Mouse (Mus musculus): Measurements from ENCODE around the gene Auh. TPM values are rescaled to one million over a fixed set of nuclear protein-coding genes. Genes with fewer than 3 reads are reported as not detected.

Auh gene
- polyA plus RNA-seq, 2 experiments, result 33.8 to 34.0 TPM

DNA sequence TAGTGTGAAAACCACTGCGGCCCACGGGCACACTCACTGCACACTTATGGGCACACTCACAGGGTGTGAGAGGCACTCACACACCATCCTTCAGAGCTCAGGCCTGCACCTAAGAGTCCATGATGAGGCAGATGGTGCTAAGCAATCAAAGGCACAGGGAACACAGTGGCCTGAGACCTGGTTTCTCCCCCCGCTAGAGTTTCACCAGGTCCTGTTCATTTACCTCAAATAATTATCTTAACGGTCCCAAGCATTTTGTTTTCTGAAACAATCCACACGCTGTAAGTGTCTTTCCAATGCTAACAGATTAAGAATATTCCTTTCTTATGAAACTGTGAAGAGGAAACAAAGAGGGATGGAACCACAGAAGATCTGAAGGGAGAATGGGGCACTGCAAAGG is 11.1 kb downstream of the Auh start:
- Histone ChIP-seq H3K4me2 (replicated peaks; ENCODE audit: low read depth, low read length, severe bottlenecking) (no peak overlapping the region), H3K36me3 (ENCODE audit: control insufficient read depth, insufficient read depth, low read length) (no peaks in the 10 kb centered on the region), H3K4me3 (replicated peaks; ENCODE audit: low read length) (no peak overlapping the region), H3K27me3 (ENCODE audit: control insufficient read depth, insufficient read depth, low read length) (no peaks in the 10 kb centered on the region), H3K4me1 (ENCODE audit: control insufficient read depth, insufficient read depth, low read length) (peaks cover 5% of the 10 kb centered on the region; the same call in 1 of the 2 replicates), H3K27ac (replicated peaks; ENCODE audit: low read depth, low read length) (no peak overlapping the region), H3K9me3 (ENCODE audit: control insufficient read depth, low read length) (no peaks in the 10 kb centered on the region), H3K9ac (ENCODE audit: low read depth, low read length, severe bottlenecking) (no peak overlapping the region)
- no peak for TF ChIP-seq POLR2A (IDR thresholded peaks at IDR 0.05; ENCODE audit: borderline replicate concordance, extremely low read depth, insufficient read depth, insufficient read length)
- WGBS, result 78% methylated on average over 5 of the region's 5 CpGs
- no peak for ATAC-seq (ENCODE audit: low FRiP score, low read depth)
- no peak for DNase-seq (ENCODE audit: low spot score)

DNA sequence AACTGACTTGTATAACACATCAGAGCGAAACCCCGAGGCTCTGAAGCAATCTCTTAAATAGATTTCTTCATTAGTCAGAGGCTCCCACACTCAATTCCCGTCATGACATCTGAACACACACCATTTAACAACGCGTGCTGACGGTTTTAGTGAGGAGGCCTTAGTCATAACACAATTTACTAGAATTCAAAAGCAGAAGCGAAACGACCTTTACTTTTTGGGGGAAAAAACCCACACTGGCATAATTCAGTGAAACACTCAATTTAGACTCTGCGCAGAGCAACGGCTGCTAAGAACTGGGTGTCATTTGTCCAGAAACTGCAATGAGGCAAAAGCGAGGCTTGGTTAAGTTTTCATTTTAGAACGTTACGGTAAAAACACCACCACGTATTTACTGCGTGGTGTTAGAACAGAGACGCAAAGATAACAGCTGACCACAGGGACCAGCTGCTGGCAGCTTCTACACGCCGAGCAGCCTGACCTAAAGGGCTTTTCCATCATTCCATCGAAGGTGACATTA is 14.8 kb downstream of the Auh start:
- no peaks in the 10 kb centered on the region for H3K27me3 ChIP-seq (ENCODE audit: control insufficient read depth, insufficient read depth, low read length)
- no peak for DNase-seq (ENCODE audit: low spot score)
- H3K27ac ChIP-seq (replicated peaks; ENCODE audit: low read depth, low read length), result no peak overlapping the region
- no peak overlapping the region for H3K9ac ChIP-seq (ENCODE audit: low read depth, low read length, severe bottlenecking)
- no peak overlapping the region for H3K4me3 ChIP-seq (replicated peaks; ENCODE audit: low read length)
- peaks cover 19% of the 10 kb centered on the region for H3K36me3 ChIP-seq (ENCODE audit: control insufficient read depth, insufficient read depth, low read length)
- no peak for ATAC-seq (ENCODE audit: low FRiP score, low read depth)
- no peak overlapping the region for H3K4me2 ChIP-seq (replicated peaks; ENCODE audit: low read depth, low read length, severe bottlenecking)
- peaks cover 5% of the 10 kb centered on the region; the same call in 1 of the 2 replicates for H3K4me1 ChIP-seq (ENCODE audit: control insufficient read depth, insufficient read depth, low read length)
- H3K9me3 ChIP-seq (ENCODE audit: control insufficient read depth, low read length), result no peaks in the 10 kb centered on the region
- TF ChIP-seq POLR2A (IDR thresholded peaks at IDR 0.05; ENCODE audit: borderline replicate concordance, extremely low read depth, insufficient read depth, insufficient read length), result no peak
- WGBS, result 44% methylated on average over 19 of the region's 19 CpGs

DNA sequence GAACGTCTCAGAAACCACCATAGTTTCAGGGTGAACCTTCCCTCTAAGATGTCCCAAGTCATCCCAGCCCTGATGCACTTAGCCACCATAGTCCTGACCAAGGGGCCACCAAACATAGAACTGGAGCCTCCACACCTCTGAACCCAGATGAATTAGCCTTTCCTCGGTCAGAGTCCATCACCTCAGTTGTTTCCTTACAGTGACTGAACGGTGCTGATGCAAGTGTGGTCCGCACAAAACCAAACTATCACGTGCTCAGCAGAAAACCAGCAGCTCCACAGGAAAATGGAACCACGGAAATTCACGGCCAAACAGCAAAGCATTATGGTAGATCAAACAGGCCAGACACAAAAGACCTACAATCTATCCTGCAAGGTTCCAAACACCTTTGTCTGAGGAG is 15.6 kb downstream of the Auh start:
- peaks cover 5% of the 10 kb centered on the region; the same call in 1 of the 2 replicates for H3K4me1 ChIP-seq (ENCODE audit: control insufficient read depth, insufficient read depth, low read length)
- no peak for ATAC-seq (ENCODE audit: low FRiP score, low read depth)
- WGBS, result 79% methylated on average over 7 of the region's 7 CpGs
- no peak for DNase-seq (ENCODE audit: low spot score)
- H3K9me3 ChIP-seq (ENCODE audit: control insufficient read depth, low read length), result no peaks in the 10 kb centered on the region
- H3K36me3 ChIP-seq (ENCODE audit: control insufficient read depth, insufficient read depth, low read length), result peaks cover 20% of the 10 kb centered on the region
- H3K27me3 ChIP-seq (ENCODE audit: control insufficient read depth, insufficient read depth, low read length), result no peaks in the 10 kb centered on the region
- H3K4me2 ChIP-seq (replicated peaks; ENCODE audit: low read depth, low read length, severe bottlenecking), result no peak overlapping the region
- no peak overlapping the region for H3K27ac ChIP-seq (replicated peaks; ENCODE audit: low read depth, low read length)
- no peak overlapping the region for H3K4me3 ChIP-seq (replicated peaks; ENCODE audit: low read length)
- no peak for TF ChIP-seq POLR2A (IDR thresholded peaks at IDR 0.05; ENCODE audit: borderline replicate concordance, extremely low read depth, insufficient read depth, insufficient read length)
- no peak overlapping the region for H3K9ac ChIP-seq (ENCODE audit: low read depth, low read length, severe bottlenecking)

DNA sequence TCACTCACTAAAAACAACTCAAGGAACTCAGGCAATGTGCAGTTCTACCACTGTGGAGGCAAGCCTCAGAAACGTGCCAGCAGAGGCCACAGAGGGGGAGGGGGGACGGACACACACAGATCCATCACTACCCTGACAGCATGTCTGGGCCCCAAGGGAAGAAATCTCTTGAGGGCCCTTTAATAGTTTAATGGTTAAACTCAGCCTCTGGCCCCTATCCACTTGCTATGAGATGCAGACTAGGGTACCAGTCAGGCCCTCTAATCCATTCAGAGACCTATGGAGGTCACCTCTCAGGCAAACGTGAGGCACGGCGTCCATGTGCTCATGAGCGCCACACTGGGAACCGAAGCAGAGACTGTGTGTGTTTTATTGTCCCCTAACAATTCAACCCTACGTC is 17.0 kb downstream of the Auh start:
- H3K27me3 ChIP-seq (ENCODE audit: control insufficient read depth, insufficient read depth, low read length), result no peaks in the 10 kb centered on the region
- ATAC-seq (ENCODE audit: low FRiP score, low read depth) (no peak), DNase-seq (ENCODE audit: low spot score) (no peak)
- no peak overlapping the region for H3K27ac ChIP-seq (replicated peaks; ENCODE audit: low read depth, low read length)
- H3K4me3 ChIP-seq (replicated peaks; ENCODE audit: low read length), result no peak overlapping the region
- 55% methylated on average over 8 of the region's 8 CpGs for WGBS
- peaks cover 2% of the 10 kb centered on the region; the same call in 1 of the 2 replicates for H3K4me1 ChIP-seq (ENCODE audit: control insufficient read depth, insufficient read depth, low read length)
- no peak for TF ChIP-seq POLR2A (IDR thresholded peaks at IDR 0.05; ENCODE audit: borderline replicate concordance, extremely low read depth, insufficient read depth, insufficient read length)
- peaks cover 29% of the 10 kb centered on the region for H3K36me3 ChIP-seq (ENCODE audit: control insufficient read depth, insufficient read depth, low read length)
- no peaks in the 10 kb centered on the region for H3K9me3 ChIP-seq (ENCODE audit: control insufficient read depth, low read length)
- no peak overlapping the region for H3K4me2 ChIP-seq (replicated peaks; ENCODE audit: low read depth, low read length, severe bottlenecking)
- H3K9ac ChIP-seq (ENCODE audit: low read depth, low read length, severe bottlenecking), result no peak overlapping the region

DNA sequence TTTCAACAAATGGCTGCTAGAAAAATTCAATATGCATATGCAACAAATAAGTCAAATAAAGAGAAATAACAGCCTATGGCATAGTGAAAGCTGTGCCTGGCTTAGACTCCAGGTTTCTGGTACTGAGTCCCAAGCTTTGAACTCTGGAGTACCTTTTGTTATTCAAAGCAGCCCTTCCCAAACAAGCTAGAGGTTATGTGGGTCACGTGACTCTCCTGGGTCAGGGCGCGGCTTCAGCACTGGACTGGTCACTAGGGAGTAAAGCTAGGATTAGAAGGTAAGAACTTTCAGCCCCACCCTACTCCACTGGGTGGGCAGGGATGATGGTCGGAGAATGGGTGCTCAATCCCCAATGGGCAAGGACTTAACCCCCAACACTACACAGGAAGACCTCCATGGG is 18.2 kb downstream of the Auh start:
- WGBS, result 85% methylated on average over 4 of the region's 4 CpGs
- no peak for ATAC-seq (ENCODE audit: low FRiP score, low read depth)

More for the DNA sequence above, 18.2 kb downstream of the Auh start:
- no peak for DNase-seq (ENCODE audit: low spot score)
- H3K4me3 ChIP-seq (replicated peaks; ENCODE audit: low read length), result no peak overlapping the region
- peaks cover 29% of the 10 kb centered on the region for H3K36me3 ChIP-seq (ENCODE audit: control insufficient read depth, insufficient read depth, low read length)
- no peaks in the 10 kb centered on the region for H3K27me3 ChIP-seq (ENCODE audit: control insufficient read depth, insufficient read depth, low read length)
- TF ChIP-seq POLR2A (IDR thresholded peaks at IDR 0.05; ENCODE audit: borderline replicate concordance, extremely low read depth, insufficient read depth, insufficient read length), result no peak
- H3K9me3 ChIP-seq (ENCODE audit: control insufficient read depth, low read length), result no peaks in the 10 kb centered on the region
- H3K9ac ChIP-seq (ENCODE audit: low read depth, low read length, severe bottlenecking), result no peak overlapping the region
- H3K4me1 ChIP-seq (ENCODE audit: control insufficient read depth, insufficient read depth, low read length), result no peaks in the 10 kb centered on the region
- H3K27ac ChIP-seq (replicated peaks; ENCODE audit: low read depth, low read length), result no peak overlapping the region
- H3K4me2 ChIP-seq (replicated peaks; ENCODE audit: low read depth, low read length, severe bottlenecking), result no peak overlapping the region
